Mouse (Mus musculus) liver, adult 2 months (tissue): ENCODE results near the gene Cubn.

Experiments used
- CTCF ChIP-seq: fragments of 200-500 bp; IDR thresholded peaks from 2 replicates; pipeline ENCODE4 v1.5.1; 2011; ENCODE audit warnings: low read depth, low read length, control low read depth
- POLR2A ChIP-seq: fragments of 200-500 bp; IDR thresholded peaks from 2 replicates; pipeline ENCODE4 v1.6.1; 2011; ENCODE audit warnings: low read length, control low read depth; ENCODE audit not compliant: insufficient read depth; ENCODE audit errors: extremely low read depth

GRCm38 (mm10) chr2:13357885-13358552 is 133.6 kb downstream of the Cubn start:
- TF ChIP-seq CTCF (no peak), POLR2A (no peak)
